ENCODE assay signal across 17 mouse cellular contexts in the genomic region with DNA sequence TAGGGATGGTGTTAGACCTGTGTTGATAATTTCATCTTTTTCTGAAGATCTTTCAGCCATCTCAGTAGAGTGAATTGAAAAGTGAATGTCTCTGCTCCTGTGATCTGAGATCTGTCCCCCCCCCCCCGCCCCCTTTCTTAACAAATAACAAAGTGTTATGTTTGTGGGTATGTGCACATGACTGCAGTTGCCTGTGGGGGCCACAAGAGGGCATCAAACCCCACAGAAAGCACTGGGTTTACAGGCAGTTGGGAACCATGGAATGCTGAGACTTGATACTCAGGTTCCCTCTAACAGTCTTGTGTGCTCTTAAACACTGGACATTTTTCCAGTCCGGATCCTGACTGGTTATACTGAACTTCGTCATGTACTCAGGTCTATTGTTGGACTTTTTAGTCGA.
A peak's percentile ranks its signal among the peaks of the same experiment; 100 is the strongest.
DNase-seq lines count a peak whose midpoint lies in the region; ATAC-seq and TF ChIP-seq lines count a peak whose summit lies in the region.
"Had no signal": no experiment of that assay in that cellular context is flagged by ENCODE, and none has a peak within 500 bp of the region (broad histone marks: within the 10 kb centered on the region; RNA-seq: fewer than 3 reads in every experiment).

No protein-coding gene starts in this region.

- H3K4me2 ChIP-seq in heart, embryonic 11.5 days = no peak overlapping the region
- H3K4me2 ChIP-seq in liver, embryonic 12.5 days = no peak overlapping the region
- H3K4me2 ChIP-seq: neural tube, embryonic 13.5 days; stomach, embryonic 15.5 days had no signal

- TF ChIP-seq CTCF in heart, adult 2 months (IDR thresholded peaks at IDR 0.05) = peak; percentile 39
- TF ChIP-seq CTCF in liver, adult 2 months (IDR thresholded peaks at IDR 0.05; ENCODE audit: low read depth, low read length) = peak; percentile 24; the same call in 1 of the 2 replicates
- peak; percentile 58 for TF ChIP-seq CTCF in E14TG2a.4 (conservative IDR thresholded peaks at IDR 0.05; ENCODE audit: low read length)

- no peak for ATAC-seq in heart, embryonic 11.5 days (replicated peaks; ENCODE audit: insufficient number of reproducible peaks, low FRiP score, low TSS enrichment)
- no peak for ATAC-seq in liver, embryonic 12.5 days
- ATAC-seq: forebrain, embryonic 14.5 days had no signal

- no peaks in the 10 kb centered on the region for H3K79me2 ChIP-seq in heart, adult 2 months (replicated peaks; ENCODE audit: control insufficient read depth, insufficient read depth, low read length)
- H3K79me2 ChIP-seq in liver, adult 2 months (ENCODE audit: control insufficient read depth, insufficient read depth, low read length) = no peaks in the 10 kb centered on the region

- no peak overlapping the region for H3K4me3 ChIP-seq in heart, adult 2 months
- H3K4me3 ChIP-seq in heart, embryonic 11.5 days (ENCODE audit: low read depth, low read length) = no peak overlapping the region
- H3K4me3 ChIP-seq in liver, adult 2 months (ENCODE audit: insufficient read depth, low read depth, low read length) = no peak overlapping the region
- H3K4me3 ChIP-seq in liver, embryonic 12.5 days = no peak overlapping the region
- H3K4me3 ChIP-seq in E14TG2a.4 (replicated peaks; ENCODE audit: low read length) = no peak overlapping the region
- H3K4me3 ChIP-seq: megakaryocyte, embryonic 14.5 days; neural tube, embryonic 13.5 days; stomach, embryonic 15.5 days had no signal

- intact Hi-C loops in heart, adult 2 months (cut with DNase I) = no loop called here

- TF ChIP-seq EP300 in heart, adult 2 months (IDR thresholded peaks at IDR 0.05; ENCODE audit: insufficient read depth, low read depth, low read length) = no peak

- H3K9ac ChIP-seq in heart, adult 2 months (ENCODE audit: low read depth, low read length) = no peak overlapping the region
- H3K9ac ChIP-seq in heart, embryonic 11.5 days (ENCODE audit: low read depth, low read length) = no peak overlapping the region
- no peak overlapping the region for H3K9ac ChIP-seq in liver, adult 2 months (ENCODE audit: low read depth, low read length)
- no peak overlapping the region for H3K9ac ChIP-seq in liver, embryonic 12.5 days
- H3K9ac ChIP-seq: neural tube, embryonic 13.5 days; stomach, embryonic 15.5 days had no signal

- H3K27me3 ChIP-seq in heart, adult 2 months (ENCODE audit: control insufficient read depth, insufficient read depth, low read length) = no peaks in the 10 kb centered on the region
- H3K27me3 ChIP-seq in heart, embryonic 11.5 days (ENCODE audit: control insufficient read depth, insufficient read depth, low read length) = no peaks in the 10 kb centered on the region
- no peaks in the 10 kb centered on the region for H3K27me3 ChIP-seq in liver, adult 2 months (ENCODE audit: control insufficient read depth, insufficient read depth, low read length)
- no peaks in the 10 kb centered on the region for H3K27me3 ChIP-seq in liver, embryonic 12.5 days (replicated peaks)
- no peaks in the 10 kb centered on the region for H3K27me3 ChIP-seq in E14TG2a.4 (ENCODE audit: insufficient read depth, low read length)
- H3K27me3 ChIP-seq: megakaryocyte, embryonic 14.5 days; neural tube, embryonic 13.5 days; stomach, embryonic 15.5 days had no signal

- no peak overlapping the region for H3K27ac ChIP-seq in heart, adult 2 months
- no peak overlapping the region for H3K27ac ChIP-seq in heart, embryonic 11.5 days (ENCODE audit: low read depth, low read length)
- no peak overlapping the region for H3K27ac ChIP-seq in liver, adult 2 months (replicated peaks; ENCODE audit: insufficient read depth, low read depth, low read length)
- no peak overlapping the region for H3K27ac ChIP-seq in liver, embryonic 12.5 days
- H3K27ac ChIP-seq: neural tube, embryonic 13.5 days; stomach, embryonic 15.5 days had no signal

- no peak for DNase-seq in heart, adult 2 months
- no peak for DNase-seq in liver, adult 2 months (ENCODE audit: extremely low read depth, low read depth, low spot score)
- DNase-seq in ZHBTc4 (ENCODE audit: low read depth, low spot score) = peak; percentile 57
- DNase-seq in cerebellum, postnatal 14 days = no peak
- DNase-seq: cerebellum, adult 11 months; cerebellum, postnatal 25 days; heart, adult 11 months; kidney, postnatal 10 days; layer of hippocampus, adult 9-11 months; thymus, postnatal 36 days had no signal

- H3K9me3 ChIP-seq in heart, embryonic 11.5 days (replicated peaks; ENCODE audit: control insufficient read depth, low read length) = 0 out of 2 replicates have a peak, but pooled peaks cover 2% of the 10 kb centered on the region
- peaks cover 4% of the 10 kb centered on the region; the same call in 1 of the 2 replicates for H3K9me3 ChIP-seq in liver, embryonic 12.5 days (replicated peaks)
- peaks cover 4% of the 10 kb centered on the region; the same call in 1 of the 2 replicates for H3K9me3 ChIP-seq in E14TG2a.4 (ENCODE audit: low read length)
- H3K9me3 ChIP-seq: neural tube, embryonic 13.5 days; stomach, embryonic 15.5 days had no signal

- H3K36me3 ChIP-seq in heart, adult 2 months (ENCODE audit: control insufficient read depth, insufficient read depth, low read length) = no peaks in the 10 kb centered on the region
- no peaks in the 10 kb centered on the region for H3K36me3 ChIP-seq in heart, embryonic 11.5 days (ENCODE audit: control insufficient read depth, insufficient read depth, low read length)
- H3K36me3 ChIP-seq in liver, adult 2 months (ENCODE audit: control insufficient read depth, insufficient read depth, low read length) = no peaks in the 10 kb centered on the region
- H3K36me3 ChIP-seq in liver, embryonic 12.5 days = no peaks in the 10 kb centered on the region
- H3K36me3 ChIP-seq in E14TG2a.4 (ENCODE audit: insufficient read depth, low read length) = no peaks in the 10 kb centered on the region
- H3K36me3 ChIP-seq: neural tube, embryonic 13.5 days; stomach, embryonic 15.5 days had no signal

- WGBS in heart, adult 2 months = 86% methylated on average over 4 of the region's 4 CpGs
- 84% methylated on average over 4 of the region's 4 CpGs for WGBS in heart, embryonic 11.5 days (ENCODE audit: insufficient replicate concordance)
- 90% methylated on average over 4 of the region's 4 CpGs for WGBS in liver, adult 2 months
- 70% methylated on average over 4 of the region's 4 CpGs for WGBS in liver, embryonic 12.5 days (ENCODE audit: insufficient replicate concordance)

- no peak for TF ChIP-seq POLR2A in heart, adult 2 months (IDR thresholded peaks at IDR 0.05; ENCODE audit: insufficient read depth, low read depth, low read length)
- no peak for TF ChIP-seq POLR2A in liver, adult 2 months (IDR thresholded peaks at IDR 0.05; ENCODE audit: extremely low read depth, insufficient read depth, low read length)

- no peaks in the 10 kb centered on the region for H3K4me1 ChIP-seq in heart, adult 2 months (ENCODE audit: control insufficient read depth, insufficient read depth, low read length)
- H3K4me1 ChIP-seq in heart, embryonic 11.5 days (ENCODE audit: control insufficient read depth, insufficient read depth, low read length) = no peaks in the 10 kb centered on the region
- H3K4me1 ChIP-seq in liver, adult 2 months (ENCODE audit: control insufficient read depth, insufficient read depth, low read length) = no peaks in the 10 kb centered on the region
- H3K4me1 ChIP-seq in liver, embryonic 12.5 days = no peaks in the 10 kb centered on the region
- H3K4me1 ChIP-seq in E14TG2a.4 (replicated peaks; ENCODE audit: low read depth, low read length) = peaks cover 12% of the 10 kb centered on the region; the same call in 1 of the 2 replicates
- H3K4me1 ChIP-seq: megakaryocyte, embryonic 14.5 days; stomach, embryonic 15.5 days had no signal
